Mouse (Mus musculus): ENCODE measurements around the gene Cbr4.

DNA sequence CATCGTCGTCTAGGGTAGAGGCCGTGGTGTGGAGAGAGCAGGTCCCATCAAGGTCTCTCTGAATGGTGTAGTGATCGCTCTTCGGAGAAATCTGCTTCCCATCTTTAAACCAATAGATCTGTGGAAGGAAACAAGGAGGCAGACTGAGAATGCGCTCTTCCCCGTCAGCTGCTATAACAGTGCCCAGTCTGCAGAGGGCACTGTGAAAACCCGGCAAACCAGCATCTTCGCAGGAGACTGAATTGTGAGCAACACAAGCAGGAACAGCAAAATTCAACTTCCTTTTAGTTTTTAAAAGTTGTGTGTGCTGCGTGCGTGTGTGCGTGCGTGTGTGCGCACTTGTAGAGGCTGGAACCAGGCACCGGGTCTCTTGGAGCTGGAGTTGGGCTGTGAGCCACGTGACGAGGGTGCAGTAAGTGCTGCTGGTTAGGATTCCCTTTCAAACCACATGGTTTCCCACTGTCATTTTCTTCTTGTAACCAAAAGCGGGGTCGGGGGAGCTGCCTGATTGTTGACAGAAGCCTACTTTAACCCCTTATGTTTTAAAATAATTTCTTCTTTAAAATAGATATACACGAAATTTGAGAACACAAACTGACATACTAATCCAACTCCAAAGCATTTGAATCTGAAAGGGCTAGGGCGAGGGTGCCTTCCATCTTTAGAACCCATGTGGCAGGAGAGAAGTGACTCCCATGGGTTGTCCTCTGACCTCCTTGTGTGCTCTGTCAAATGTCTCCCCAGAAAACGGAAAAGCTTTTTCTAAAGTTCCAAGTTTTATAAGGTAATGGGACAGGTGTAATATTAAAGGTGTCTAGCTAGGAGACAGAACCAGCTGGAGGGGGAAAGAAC is 44.6 kb downstream of the Cbr4 start:
- TF ChIP-seq USF1 (IDR thresholded peaks at IDR 0.05; ENCODE audit: low read depth) (no peak), POLR2A (IDR thresholded peaks at IDR 0.05; ENCODE audit: insufficient read length, low read depth) (no peak), E2F4 (IDR thresholded peaks at IDR 0.05; ENCODE audit: insufficient read depth) (no peak), POLR2AphosphoS2 (IDR thresholded peaks at IDR 0.05; ENCODE audit: insufficient read length, low read depth) (no peak), MAX (IDR thresholded peaks at IDR 0.05; ENCODE audit: low read depth) (no peak), SRF (IDR thresholded peaks at IDR 0.05; ENCODE audit: control insufficient read depth, insufficient read length, low read depth) (no peak)
